Mouse (Mus musculus): ENCODE results near the gene Zbtb24. TPM values are rescaled to one million over a fixed set of nuclear protein-coding genes. Genes with fewer than 3 reads are reported as not detected.

Gene Zbtb24
- polyA plus RNA-seq, 1 experiment from 2014 or later, result 4.6 TPM

DNA sequence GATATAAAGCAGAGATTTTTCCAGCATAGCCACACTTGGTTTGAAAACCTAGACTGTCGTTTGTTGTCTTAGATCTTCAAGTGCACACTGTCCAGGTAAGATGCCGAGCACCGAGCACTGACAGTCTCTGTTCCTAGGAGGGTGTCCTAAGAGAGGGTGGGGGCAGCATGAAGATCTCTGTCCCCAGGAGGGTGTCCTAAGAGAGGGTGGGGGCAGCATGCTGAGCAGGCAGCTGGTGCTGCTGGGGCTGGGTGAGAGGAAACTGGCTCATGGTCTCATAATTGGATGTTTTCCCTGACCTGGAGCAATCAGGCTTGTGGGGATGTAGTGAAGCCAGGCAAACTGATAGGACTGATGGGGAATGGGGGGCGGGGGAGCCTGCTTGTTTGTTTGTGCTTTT, 9.8 kb downstream of the Zbtb24 start:
- ATAC-seq (ENCODE audit: low read depth), result no peak
- H3K36me3 ChIP-seq (ENCODE audit: control insufficient read depth, insufficient read depth), result peaks cover 7% of the 10 kb centered on the region

DNA sequence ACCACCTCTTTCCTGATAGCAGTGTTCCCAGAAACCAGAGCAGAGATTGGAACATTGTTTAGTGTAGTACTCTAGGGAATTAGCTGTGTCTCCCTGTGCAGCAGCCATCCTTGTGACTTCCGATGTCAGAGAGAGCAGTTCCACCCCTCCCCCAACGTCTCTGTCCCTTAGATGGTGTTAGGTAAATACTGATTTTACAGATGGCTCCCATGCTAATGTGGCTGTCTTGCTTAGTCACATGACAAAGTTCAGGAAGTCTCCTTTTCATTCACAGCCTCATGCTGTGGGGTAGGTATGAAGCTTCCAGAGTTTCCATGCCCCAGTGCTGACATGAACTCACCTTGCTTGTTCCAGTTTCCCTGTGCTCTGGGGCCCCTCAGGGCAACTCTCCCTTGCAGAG, 10.3 kb downstream of the Zbtb24 start:
- no peak overlapping the region for H3K4me3 ChIP-seq (ENCODE audit: low read depth, low read length)
- ATAC-seq (ENCODE audit: low read depth), result no peak
- WGBS (ENCODE audit: insufficient replicate concordance), result 46% methylated on average over 2 of the region's 2 CpGs
- no peak overlapping the region for H3K27ac ChIP-seq (ENCODE audit: low read length)
- no peaks in the 10 kb centered on the region for H3K4me1 ChIP-seq (ENCODE audit: control insufficient read depth, low read depth, low read length)
- H3K9ac ChIP-seq (ENCODE audit: low read depth, low read length), result no peak overlapping the region
- H3K9me3 ChIP-seq (replicated peaks; ENCODE audit: control insufficient read depth, low read length), result no peaks in the 10 kb centered on the region
- H3K27me3 ChIP-seq (ENCODE audit: control insufficient read depth, insufficient read depth, low read depth, low read length), result no peaks in the 10 kb centered on the region
- no peak overlapping the region for H3K4me2 ChIP-seq (ENCODE audit: low read depth, low read length)
- H3K36me3 ChIP-seq (ENCODE audit: control insufficient read depth, insufficient read depth), result peaks cover 7% of the 10 kb centered on the region

More for the DNA sequence above, 9.8 kb downstream of the Zbtb24 start:
- no peaks in the 10 kb centered on the region for H3K27me3 ChIP-seq (ENCODE audit: control insufficient read depth, insufficient read depth, low read depth, low read length)
- WGBS (ENCODE audit: insufficient replicate concordance), result 73% methylated on average over 4 of the region's 4 CpGs
- no peak overlapping the region for H3K9ac ChIP-seq (ENCODE audit: low read depth, low read length)
- H3K4me3 ChIP-seq (ENCODE audit: low read depth, low read length), result no peak overlapping the region
- H3K4me1 ChIP-seq (ENCODE audit: control insufficient read depth, low read depth, low read length), result no peaks in the 10 kb centered on the region
- no peak overlapping the region for H3K4me2 ChIP-seq (ENCODE audit: low read depth, low read length)
- no peaks in the 10 kb centered on the region for H3K9me3 ChIP-seq (replicated peaks; ENCODE audit: control insufficient read depth, low read length)
- no peak overlapping the region for H3K27ac ChIP-seq (ENCODE audit: low read length)

DNA sequence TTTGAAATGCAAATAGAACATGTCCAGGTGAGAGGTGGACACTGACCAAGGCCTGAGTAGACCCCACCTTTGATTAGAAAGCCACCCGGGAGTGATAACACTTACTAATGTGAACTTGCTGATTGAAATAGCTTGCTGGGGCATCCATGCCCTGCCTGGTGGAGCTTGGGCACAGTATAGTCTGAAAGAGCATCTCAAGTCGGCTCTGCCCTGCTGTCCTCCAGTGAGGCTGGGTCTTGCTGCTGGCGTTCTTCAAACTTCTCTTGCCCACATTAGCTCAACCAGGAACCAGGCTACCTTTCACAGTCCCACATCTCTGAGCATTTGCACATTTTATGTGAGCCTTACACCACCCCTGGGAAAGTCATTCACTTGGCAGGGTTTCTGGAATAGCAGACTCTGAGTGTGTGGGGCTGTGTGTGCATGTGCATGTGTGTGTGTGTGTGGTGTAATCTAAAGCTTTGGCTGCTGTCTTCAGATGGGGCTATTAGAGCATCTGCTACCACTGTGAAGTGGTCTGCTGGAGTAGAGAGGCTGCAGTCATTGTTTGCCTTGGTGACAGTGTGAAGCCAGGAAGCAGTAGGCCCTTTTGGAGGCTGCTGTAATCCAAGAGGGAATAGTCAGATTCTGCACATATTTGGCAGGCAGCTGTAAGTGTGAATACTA, 11.0 kb downstream of the Zbtb24 start:
- H3K36me3 ChIP-seq (ENCODE audit: control insufficient read depth, insufficient read depth), result peaks cover 7% of the 10 kb centered on the region

DNA sequence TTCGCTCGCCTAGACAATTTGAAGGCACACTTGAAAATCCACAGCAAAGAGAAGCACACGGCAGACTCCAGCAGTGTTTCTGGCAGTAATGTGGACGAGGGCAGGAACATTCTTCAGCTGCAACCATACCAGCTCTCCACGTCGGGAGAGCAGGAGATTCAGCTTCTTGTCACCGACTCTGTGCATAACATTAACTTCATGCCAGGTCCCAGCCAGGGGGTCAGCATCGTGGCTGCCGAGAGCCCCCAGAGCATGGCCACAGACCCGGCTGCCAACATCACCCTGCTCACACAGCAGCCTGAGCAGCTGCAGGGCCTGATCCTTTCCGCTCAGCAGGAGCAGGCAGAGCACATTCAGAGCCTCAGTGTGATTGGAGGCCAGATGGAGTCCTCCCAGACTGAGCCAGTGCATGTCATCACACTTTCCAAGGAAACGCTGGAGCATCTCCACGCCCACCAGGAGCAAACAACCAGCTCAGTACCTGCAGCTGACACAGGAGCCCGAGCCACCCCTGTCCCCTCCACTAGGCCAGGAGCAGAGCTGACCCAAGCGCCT, 14.3 kb downstream of the Zbtb24 start:
- peaks cover 5% of the 10 kb centered on the region for H3K36me3 ChIP-seq (ENCODE audit: control insufficient read depth, insufficient read depth)
- no peak overlapping the region for H3K27ac ChIP-seq (ENCODE audit: low read length)
- no peak for ATAC-seq (ENCODE audit: low read depth)
- H3K9ac ChIP-seq (ENCODE audit: low read depth, low read length), result no peak overlapping the region
- no peaks in the 10 kb centered on the region for H3K4me1 ChIP-seq (ENCODE audit: control insufficient read depth, low read depth, low read length)
- no peaks in the 10 kb centered on the region for H3K9me3 ChIP-seq (replicated peaks; ENCODE audit: control insufficient read depth, low read length)
- H3K4me3 ChIP-seq (ENCODE audit: low read depth, low read length), result no peak overlapping the region
- H3K27me3 ChIP-seq (ENCODE audit: control insufficient read depth, insufficient read depth, low read depth, low read length), result no peaks in the 10 kb centered on the region
- WGBS (ENCODE audit: insufficient replicate concordance), result 74% methylated on average over 15 of the region's 15 CpGs
- H3K4me2 ChIP-seq (ENCODE audit: low read depth, low read length), result no peak overlapping the region

More for the DNA sequence above, 11.0 kb downstream of the Zbtb24 start:
- no peak overlapping the region for H3K4me2 ChIP-seq (ENCODE audit: low read depth, low read length)
- no peaks in the 10 kb centered on the region for H3K27me3 ChIP-seq (ENCODE audit: control insufficient read depth, insufficient read depth, low read depth, low read length)
- H3K9me3 ChIP-seq (replicated peaks; ENCODE audit: control insufficient read depth, low read length), result no peaks in the 10 kb centered on the region
- no peak overlapping the region for H3K27ac ChIP-seq (ENCODE audit: low read length)
- ATAC-seq (ENCODE audit: low read depth), result no peak
- no peak overlapping the region for H3K4me3 ChIP-seq (ENCODE audit: low read depth, low read length)
- WGBS (ENCODE audit: insufficient replicate concordance), result 69% methylated on average over 3 of the region's 3 CpGs
- H3K9ac ChIP-seq (ENCODE audit: low read depth, low read length), result no peak overlapping the region
- H3K4me1 ChIP-seq (ENCODE audit: control insufficient read depth, low read depth, low read length), result no peaks in the 10 kb centered on the region

DNA sequence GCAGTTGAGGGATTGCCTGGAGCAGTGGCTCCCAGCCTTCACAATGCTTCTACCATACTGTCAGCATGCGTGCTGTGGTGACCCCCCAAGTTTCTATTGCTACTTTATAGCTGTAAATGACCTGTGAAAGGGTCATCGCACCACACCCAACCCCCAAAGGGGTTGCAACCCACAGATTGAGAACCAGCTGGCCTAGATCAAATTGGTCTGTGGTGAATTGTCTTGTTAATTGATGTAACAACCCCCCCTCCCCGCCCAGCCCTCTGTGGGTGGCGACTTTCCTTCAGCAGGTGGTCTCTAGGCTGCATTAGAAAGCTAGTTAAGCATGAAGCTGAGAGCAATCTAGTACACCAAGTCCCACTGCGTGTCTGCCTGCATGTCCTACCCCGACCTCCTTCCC, 17.1 kb downstream of the Zbtb24 start:
- no peak overlapping the region for H3K4me3 ChIP-seq (ENCODE audit: low read depth, low read length)
- no peak overlapping the region for H3K4me2 ChIP-seq (ENCODE audit: low read depth, low read length)
- no peak overlapping the region for H3K9ac ChIP-seq (ENCODE audit: low read depth, low read length)
- no peak overlapping the region for H3K27ac ChIP-seq (ENCODE audit: low read length)
- H3K4me1 ChIP-seq (ENCODE audit: control insufficient read depth, low read depth, low read length), result no peaks in the 10 kb centered on the region
- H3K27me3 ChIP-seq (ENCODE audit: control insufficient read depth, insufficient read depth, low read depth, low read length), result no peaks in the 10 kb centered on the region
- ATAC-seq (ENCODE audit: low read depth), result no peak
- 80% methylated on average over 6 of the region's 6 CpGs for WGBS (ENCODE audit: insufficient replicate concordance)
- no peaks in the 10 kb centered on the region for H3K9me3 ChIP-seq (replicated peaks; ENCODE audit: control insufficient read depth, low read length)
- H3K36me3 ChIP-seq (ENCODE audit: control insufficient read depth, insufficient read depth), result peaks cover 5% of the 10 kb centered on the region

DNA sequence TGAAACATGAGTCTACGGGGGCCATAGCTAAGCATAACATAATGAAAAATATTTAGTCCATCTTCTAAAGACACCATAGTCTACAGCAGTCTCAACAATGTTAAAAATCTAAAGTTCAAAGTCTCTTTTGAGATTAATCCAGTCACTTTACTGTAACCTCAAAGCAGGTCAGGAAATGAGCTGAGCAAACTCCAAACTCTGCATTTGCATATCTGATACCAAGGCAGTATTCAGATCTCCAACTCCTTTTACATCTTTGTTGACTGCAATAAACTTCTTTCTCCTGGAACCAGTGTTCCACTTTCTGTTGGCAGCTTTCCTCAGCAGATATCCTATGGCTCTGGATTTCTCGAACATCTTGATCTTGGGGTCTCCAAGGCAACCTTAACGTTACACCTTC, 20.5 kb downstream of the Zbtb24 start:
- ATAC-seq (ENCODE audit: low read depth), result no peak
- H3K27me3 ChIP-seq (ENCODE audit: control insufficient read depth, insufficient read depth, low read depth, low read length), result no peaks in the 10 kb centered on the region
- H3K36me3 ChIP-seq (ENCODE audit: control insufficient read depth, insufficient read depth), result no peaks in the 10 kb centered on the region
- no peak overlapping the region for H3K9ac ChIP-seq (ENCODE audit: low read depth, low read length)
- peaks cover 19% of the 10 kb centered on the region for H3K4me1 ChIP-seq (ENCODE audit: control insufficient read depth, low read depth, low read length)
- no peaks in the 10 kb centered on the region for H3K9me3 ChIP-seq (replicated peaks; ENCODE audit: control insufficient read depth, low read length)
- no peak overlapping the region for H3K4me3 ChIP-seq (ENCODE audit: low read depth, low read length)
- H3K27ac ChIP-seq (ENCODE audit: low read length), result no peak overlapping the region
- H3K4me2 ChIP-seq (ENCODE audit: low read depth, low read length), result no peak overlapping the region
- WGBS (ENCODE audit: insufficient replicate concordance), result 61% methylated on average over 3 of the region's 3 CpGs

DNA sequence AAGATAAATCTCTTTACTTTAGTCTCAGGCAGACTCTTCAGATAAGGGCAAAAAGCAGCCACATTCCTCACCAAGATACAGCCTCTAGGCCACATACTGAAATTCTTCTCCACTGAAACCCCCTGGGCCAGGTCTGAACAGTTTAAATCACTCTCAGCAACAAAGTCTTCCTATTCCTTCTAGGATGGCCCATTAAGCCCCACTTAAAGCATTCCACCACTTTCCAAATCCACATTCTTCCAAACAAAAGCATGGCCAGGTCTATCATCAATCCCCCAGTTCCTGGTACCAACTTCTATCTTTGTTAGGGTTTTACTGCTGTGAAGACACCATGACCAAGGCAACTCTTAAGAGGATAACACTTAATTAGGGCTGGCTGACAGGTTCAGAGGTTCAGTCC, 22.4 kb downstream of the Zbtb24 start:
- Histone ChIP-seq H3K27ac (ENCODE audit: low read length) (no peak overlapping the region), H3K9ac (ENCODE audit: low read depth, low read length) (no peak overlapping the region), H3K4me3 (ENCODE audit: low read depth, low read length) (no peak overlapping the region), H3K4me2 (ENCODE audit: low read depth, low read length) (no peak overlapping the region), H3K4me1 (ENCODE audit: control insufficient read depth, low read depth, low read length) (peaks cover 37% of the 10 kb centered on the region), H3K9me3 (replicated peaks; ENCODE audit: control insufficient read depth, low read length) (no peaks in the 10 kb centered on the region), H3K36me3 (ENCODE audit: control insufficient read depth, insufficient read depth) (no peaks in the 10 kb centered on the region), H3K27me3 (ENCODE audit: control insufficient read depth, insufficient read depth, low read depth, low read length) (peaks cover 7% of the 10 kb centered on the region)
- ATAC-seq (ENCODE audit: low read depth), result no peak

DNA sequence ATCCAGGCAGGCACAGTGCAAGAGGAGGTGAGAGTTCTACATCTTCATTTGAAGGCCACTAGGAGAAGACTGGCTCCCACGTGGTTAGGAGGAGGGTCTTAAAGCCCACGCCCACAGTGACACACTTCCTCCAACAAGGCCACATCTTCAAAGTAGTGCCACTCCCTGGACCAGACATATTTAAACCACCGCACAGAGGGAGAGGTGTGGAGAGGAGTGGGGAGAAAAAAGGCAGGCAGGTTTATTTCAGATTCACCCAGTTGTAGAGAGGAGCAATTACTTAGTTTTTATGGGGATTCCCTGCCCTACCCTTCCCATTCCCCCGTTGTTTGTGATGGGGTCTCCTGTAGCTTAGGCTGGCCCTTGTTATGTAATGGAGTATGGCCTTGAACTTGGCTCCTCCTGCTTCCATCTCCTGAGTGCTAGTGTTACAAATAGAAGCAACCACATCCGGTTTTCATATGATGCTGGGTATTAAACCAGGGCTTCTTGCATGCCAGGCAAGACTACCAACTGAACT, 22.8 kb downstream of the Zbtb24 start:
- Histone ChIP-seq H3K4me1 (ENCODE audit: control insufficient read depth, low read depth, low read length) (peaks cover 41% of the 10 kb centered on the region), H3K4me2 (ENCODE audit: low read depth, low read length) (no peak overlapping the region), H3K36me3 (ENCODE audit: control insufficient read depth, insufficient read depth) (no peaks in the 10 kb centered on the region), H3K27ac (ENCODE audit: low read length) (no peak overlapping the region), H3K27me3 (ENCODE audit: control insufficient read depth, insufficient read depth, low read depth, low read length) (peaks cover 7% of the 10 kb centered on the region), H3K9me3 (replicated peaks; ENCODE audit: control insufficient read depth, low read length) (no peaks in the 10 kb centered on the region), H3K4me3 (ENCODE audit: low read depth, low read length) (no peak overlapping the region), H3K9ac (ENCODE audit: low read depth, low read length) (no peak overlapping the region)
- 45% methylated on average over 5 of the region's 5 CpGs for WGBS (ENCODE audit: insufficient replicate concordance)
- no peak for ATAC-seq (ENCODE audit: low read depth)

DNA sequence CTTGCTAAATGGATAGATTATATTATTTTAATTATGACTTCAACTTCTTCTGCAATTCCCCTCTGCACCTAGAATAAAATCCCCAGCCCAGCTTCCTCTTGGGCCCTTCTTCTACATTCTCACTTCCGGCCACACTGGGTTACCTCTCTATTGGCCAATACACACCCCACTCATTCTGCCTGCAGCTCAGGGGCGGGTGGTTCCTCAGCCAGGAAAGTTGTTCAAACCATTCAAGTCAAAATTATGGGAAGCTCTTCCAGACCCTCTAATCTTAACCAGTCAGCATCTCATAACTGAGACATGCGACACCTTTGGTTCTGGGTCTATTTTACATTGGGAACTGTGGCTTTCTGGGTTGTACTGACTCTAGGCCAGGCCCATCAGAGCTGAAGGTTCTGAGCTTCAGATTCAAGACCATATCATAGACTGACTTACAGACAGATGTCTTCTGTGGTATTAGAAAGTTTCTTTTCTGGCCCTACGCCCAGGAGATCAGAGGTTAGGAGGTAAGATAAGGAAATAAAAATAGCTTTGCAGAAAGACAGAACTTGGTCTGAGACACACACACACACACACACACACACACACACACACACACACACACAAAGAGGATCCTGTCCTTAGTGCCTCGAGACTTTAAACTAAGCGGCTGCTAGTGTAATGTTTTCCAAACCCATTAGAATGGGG, 23.7 kb downstream of the Zbtb24 start:
- no peak overlapping the region for H3K4me3 ChIP-seq (ENCODE audit: low read depth, low read length)
- H3K4me1 ChIP-seq (ENCODE audit: control insufficient read depth, low read depth, low read length), result peaks cover 41% of the 10 kb centered on the region
- peak; percentile 49 for ATAC-seq (ENCODE audit: low read depth)
- WGBS (ENCODE audit: insufficient replicate concordance), result 15% methylated on average over 6 of the region's 6 CpGs
- H3K4me2 ChIP-seq (ENCODE audit: low read depth, low read length), result no peak overlapping the region
- no peak overlapping the region for H3K9ac ChIP-seq (ENCODE audit: low read depth, low read length)
- H3K27me3 ChIP-seq (ENCODE audit: control insufficient read depth, insufficient read depth, low read depth, low read length), result peaks cover 7% of the 10 kb centered on the region
- H3K9me3 ChIP-seq (replicated peaks; ENCODE audit: control insufficient read depth, low read length), result no peaks in the 10 kb centered on the region
- H3K36me3 ChIP-seq (ENCODE audit: control insufficient read depth, insufficient read depth), result no peaks in the 10 kb centered on the region
- H3K27ac ChIP-seq (ENCODE audit: low read length), result no peak overlapping the region

Data from liver, embryonic 16.5 days (tissue).